Mouse (Mus musculus) central nervous system, embryonic 11.5 days (tissue): ENCODE data around the gene Cda. TPM values are rescaled to one million over a fixed set of nuclear protein-coding genes. Genes with fewer than 3 reads are reported as not detected.

Source experiments
- polyA plus RNA-seq: library from polyadenylated mRNA; depleted of rRNA; stranded (reverse); fragments of >200 nt; gene quantifications from 2 replicates; pipeline ENCODE4 v1.2.3, GENCODE M21; 2012; rRNA removed

Cda gene
- 1.9 and 2.7 TPM in 2 replicates for polyA plus RNA-seq

DNA sequence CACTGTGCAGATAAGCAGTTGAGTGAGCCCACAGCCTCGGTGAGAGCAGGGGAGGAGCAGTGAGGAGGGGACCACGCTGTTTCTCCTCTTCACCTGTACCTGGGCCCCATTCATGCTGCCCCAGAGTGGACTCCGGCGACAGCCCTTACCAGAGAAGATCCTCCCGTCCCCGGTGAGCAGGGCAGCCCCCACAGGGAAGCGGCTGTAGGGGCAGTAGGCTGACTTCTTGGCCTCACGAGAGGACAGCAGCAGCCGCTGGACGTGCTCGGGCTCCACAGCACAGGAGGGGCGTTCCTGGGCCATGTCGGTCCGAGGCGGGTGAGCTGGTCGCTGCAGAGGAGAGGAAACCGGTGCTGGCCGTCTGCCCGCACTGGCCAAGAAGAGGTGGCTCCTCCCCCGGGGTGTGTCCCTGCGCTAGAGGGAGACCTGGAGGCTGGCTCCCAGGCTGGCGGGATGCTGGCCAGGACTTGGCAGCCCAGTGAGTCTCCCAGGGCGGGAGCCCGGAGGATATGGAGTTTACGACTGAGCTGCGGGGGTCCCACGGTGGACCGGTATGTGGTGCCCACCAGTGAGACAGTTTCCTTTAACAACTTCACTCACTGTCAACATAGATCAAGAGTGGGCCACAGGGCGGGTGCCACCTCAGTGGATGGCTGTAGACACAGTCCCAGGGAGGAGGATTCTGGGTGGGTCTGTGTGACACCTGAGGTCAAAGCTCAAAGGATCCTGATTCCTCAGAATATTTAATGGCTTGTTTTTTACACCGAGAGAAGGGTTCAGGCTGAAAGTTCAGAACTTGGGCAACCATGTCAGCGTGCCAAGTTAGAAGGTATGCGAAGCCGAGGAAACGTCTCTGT, at the start of gene Cda:
TSS of gene Cda (minus strand) at position 352 of the 857 bp plus-strand sequence.

DNA sequence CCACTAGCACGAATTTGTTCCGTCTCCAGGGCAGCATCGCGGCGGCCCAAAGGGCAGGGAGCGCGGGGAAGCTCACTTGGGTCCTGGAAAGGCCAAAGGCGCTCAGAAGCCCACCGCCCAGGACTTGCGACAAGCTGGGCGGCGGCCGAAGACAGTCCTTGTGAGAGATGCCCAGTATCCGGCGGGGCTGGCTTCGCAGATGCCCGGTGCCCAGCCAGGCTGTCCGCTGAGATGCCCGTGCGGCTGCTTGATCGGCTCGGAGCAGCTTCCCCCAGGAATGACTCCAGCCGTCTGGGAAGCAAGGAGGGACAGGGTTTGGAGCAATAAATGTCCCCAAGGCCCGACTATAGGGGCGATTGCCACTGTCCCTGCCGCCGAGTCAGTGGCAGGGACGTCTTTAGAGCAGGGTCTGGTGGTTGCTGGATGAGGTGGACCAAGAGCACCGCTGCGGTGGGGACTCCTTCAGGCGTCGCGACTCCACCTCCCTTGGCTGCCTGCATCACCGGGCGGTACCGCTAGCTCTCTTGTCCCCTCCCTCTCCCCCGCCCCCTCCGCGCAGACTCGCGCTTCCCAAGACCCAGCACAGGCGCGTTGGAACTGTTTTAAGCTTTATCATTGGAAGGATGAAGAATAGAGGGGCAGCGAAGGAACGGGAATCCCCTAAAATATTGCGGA, 28.3 kb upstream of the Cda start, which contains the start of gene Fam43b:
TSS of gene Fam43b (minus strand) at position 558 of the 675 bp plus-strand sequence.

DNA sequence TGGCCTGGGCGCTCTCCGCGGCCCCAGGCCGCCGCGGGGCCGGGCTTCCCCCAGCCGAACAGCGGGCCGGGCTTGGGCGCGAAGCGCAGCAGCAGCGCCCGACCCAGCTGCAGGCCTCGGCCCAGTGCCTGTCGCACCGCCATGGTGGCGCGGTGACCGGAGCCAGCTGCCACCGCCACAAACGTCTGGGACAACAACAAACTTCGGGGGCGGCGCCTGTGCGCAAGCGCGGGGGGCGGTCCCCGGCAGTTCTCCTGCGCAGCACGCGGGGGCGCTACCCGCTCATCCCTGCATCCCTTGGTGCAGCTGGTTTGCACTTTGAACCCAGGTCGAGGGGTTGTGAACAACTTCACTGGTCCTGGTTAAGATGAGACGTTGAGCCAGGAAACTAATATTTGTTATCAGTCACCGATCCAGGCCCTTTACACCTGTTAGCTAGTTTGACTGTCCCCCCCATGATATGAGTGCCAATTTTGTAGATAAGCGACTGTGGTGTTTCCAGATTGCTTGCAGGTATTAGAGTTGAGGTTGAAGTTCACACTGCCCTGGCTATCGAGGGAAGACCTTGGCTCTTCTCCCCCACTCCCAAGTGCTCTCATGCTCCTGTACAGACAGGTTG, 41.6 kb downstream of the Cda start, which contains the start of gene Pink1:
TSS of gene Pink1 (minus strand) at position 231 of the 619 bp plus-strand sequence.

DNA sequence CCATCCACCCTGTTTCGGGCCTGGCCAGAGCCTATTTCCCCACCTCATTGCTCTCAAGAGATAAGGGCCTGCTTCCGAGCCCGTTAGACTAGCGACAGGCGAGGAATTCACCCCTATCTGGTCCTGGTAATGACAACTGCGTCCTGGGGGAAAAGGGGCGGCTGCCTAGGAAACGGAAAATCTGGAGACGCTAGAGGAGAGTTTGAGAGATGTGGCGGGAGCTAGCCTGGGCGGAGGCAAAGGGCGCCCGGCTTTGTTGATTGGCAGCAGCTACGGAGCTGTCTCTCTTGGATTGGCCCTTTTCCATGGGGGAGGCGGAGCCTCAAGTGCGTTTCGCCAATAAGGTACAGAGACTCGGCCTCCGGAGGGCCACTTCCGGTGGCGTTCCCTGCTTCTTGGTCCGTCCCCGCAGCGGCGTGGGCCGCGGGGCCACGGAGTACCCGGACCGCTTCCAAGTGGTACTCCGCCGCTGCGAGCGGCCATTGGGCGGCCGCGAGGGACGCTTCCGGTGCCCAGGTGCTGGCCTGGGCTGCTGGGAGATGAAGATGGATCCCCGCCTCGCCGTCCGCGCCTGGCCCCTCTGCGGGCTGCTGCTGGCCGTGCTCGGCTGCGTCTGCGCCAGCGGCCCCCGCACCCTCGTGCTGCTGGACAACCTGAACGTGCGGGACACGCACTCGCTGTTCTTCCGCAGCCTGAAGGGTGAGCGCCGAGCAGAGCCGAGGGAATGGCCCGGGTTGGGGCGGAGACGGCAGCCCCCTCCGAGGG, 63.3 kb downstream of the Cda start, which contains the start of gene Ddost:
TSS of gene Ddost (plus strand) at position 391 of the 765 bp plus-strand sequence.

Other genes with a start within 250 kb of the Cda start
- gene Hp1bp3, start 151.7 kb downstream of the Cda start, polyA plus RNA-seq, result 169 and 208 TPM in 2 replicates
- 3.3 and 4.1 TPM in 2 replicates for gene Sh2d5, start 117.6 kb downstream of the Cda start, polyA plus RNA-seq
- 0.76 and 1.4 TPM in 2 replicates for gene Kif17, start 117.6 kb downstream of the Cda start, polyA plus RNA-seq
- gene Ddost, start 63.3 kb downstream of the Cda start, polyA plus RNA-seq, result 158 and 167 TPM in 2 replicates
- 30.7 and 35.9 TPM in 2 replicates for gene Pink1, start 41.7 kb downstream of the Cda start, polyA plus RNA-seq
- gene Fam43b, start 28.5 kb upstream of the Cda start, polyA plus RNA-seq, result 0.04 and 0.16 TPM in 2 replicates
- 15.1 and 15.4 TPM in 2 replicates for gene Mul1, start 66.7 kb upstream of the Cda start, polyA plus RNA-seq
- gene Camk2n1, start 86.3 kb upstream of the Cda start, polyA plus RNA-seq, result 14.0 and 18.2 TPM in 2 replicates